Comparison of ENCODE assay signal across 10 mouse cellular contexts in genomic region chr3:99885187-99885811, GRCm38 (mm10). TPM values are rescaled to one million over a fixed set of nuclear protein-coding genes. Genes with fewer than 3 reads are reported as not detected.
A peak's percentile ranks its signal among the peaks of the same experiment; 100 is the strongest.
DNase-seq lines count a peak whose midpoint lies in the region; ATAC-seq lines count a peak whose summit lies in the region.
"Had no signal": no experiment of that assay in that cellular context is flagged by ENCODE, and none has a peak within 500 bp of the region (broad histone marks: within the 10 kb centered on the region; RNA-seq: fewer than 3 reads in every experiment).

TSS of gene Spag17 (plus strand) at chr3:99885406.

- no peak within 1 kb of the TSS for H3K9ac ChIP-seq in forebrain, embryonic 16.5 days (replicated peaks; ENCODE audit: low read depth, low read length)
- H3K9ac ChIP-seq in forebrain, embryonic 15.5 days (replicated peaks) = no peak within 1 kb of the TSS
- H3K9ac ChIP-seq in heart, embryonic 15.5 days = no peak within 1 kb of the TSS
- H3K9ac ChIP-seq: neural tube, embryonic 12.5 days had no signal

- no peaks in the 10 kb centered on the region for H3K4me1 ChIP-seq in forebrain, embryonic 16.5 days (replicated peaks; ENCODE audit: control insufficient read depth, insufficient read depth, low read length)
- peaks cover 4% of the 10 kb centered on the region; the same call in 1 of the 2 replicates for H3K4me1 ChIP-seq in forebrain, embryonic 15.5 days
- peaks cover 7% of the 10 kb centered on the region for H3K4me1 ChIP-seq in heart, embryonic 15.5 days (replicated peaks)
- H3K4me1 ChIP-seq: neural tube, embryonic 12.5 days had no signal

- no peak within 1 kb of the TSS for H3K27ac ChIP-seq in forebrain, embryonic 16.5 days (ENCODE audit: low read length)
- H3K27ac ChIP-seq in forebrain, embryonic 15.5 days (replicated peaks) = no peak within 1 kb of the TSS
- H3K27ac ChIP-seq in heart, embryonic 15.5 days = no peak within 1 kb of the TSS
- H3K27ac ChIP-seq: neural tube, embryonic 12.5 days had no signal

- 45% methylated on average over 16 of the region's 16 CpGs for WGBS in forebrain, embryonic 16.5 days
- WGBS in forebrain, embryonic 15.5 days = 38% methylated on average over 16 of the region's 16 CpGs
- 25% methylated on average over 16 of the region's 16 CpGs for WGBS in heart, embryonic 15.5 days

- peak; percentile 5 for DNase-seq in brain, adult 2 months (ENCODE audit: low read depth, low spot score)
- peak; percentile 13 to 40 for DNase-seq in kidney, postnatal 36 days
- no peak for DNase-seq in thymus, postnatal 25 days

- H3K4me3 ChIP-seq in forebrain, embryonic 16.5 days (replicated peaks; ENCODE audit: low read length) = no peak within 1 kb of the TSS
- H3K4me3 ChIP-seq in forebrain, embryonic 15.5 days = no peak within 1 kb of the TSS
- H3K4me3 ChIP-seq in heart, embryonic 15.5 days = no peak within 1 kb of the TSS
- H3K4me3 ChIP-seq: neural tube, embryonic 12.5 days had no signal

- H3K4me2 ChIP-seq in forebrain, embryonic 16.5 days (ENCODE audit: low read length) = no peak within 1 kb of the TSS
- H3K4me2 ChIP-seq in forebrain, embryonic 15.5 days (replicated peaks) = no peak within 1 kb of the TSS
- H3K4me2 ChIP-seq in heart, embryonic 15.5 days = peak within 1 kb of the TSS; percentile 41
- H3K4me2 ChIP-seq: neural tube, embryonic 12.5 days had no signal

- ATAC-seq in forebrain, embryonic 16.5 days = peak; percentile 31; the same call in 1 of the 2 replicates
- ATAC-seq in forebrain, embryonic 15.5 days (replicated peaks) = no peak
- peak; percentile 74; the same call in 1 of the 2 replicates for ATAC-seq in heart, embryonic 15.5 days (replicated peaks; ENCODE audit: insufficient number of reproducible peaks, insufficient read depth, low FRiP score, low read depth)
- peak; percentile 52; the same call in 1 of the 2 replicates for ATAC-seq in megakaryocyte-erythroid progenitor cell, adult 5-6 weeks (replicated peaks; ENCODE audit: low FRiP score, low TSS enrichment, poor library complexity, severe bottlenecking)
- no peak for ATAC-seq in megakaryocyte, adult 5-6 weeks (ENCODE audit: poor library complexity, severe bottlenecking)

- no peaks in the 10 kb centered on the region for H3K27me3 ChIP-seq in forebrain, embryonic 16.5 days (replicated peaks; ENCODE audit: control insufficient read depth, insufficient read depth, low read length)
- H3K27me3 ChIP-seq in forebrain, embryonic 15.5 days = no peaks in the 10 kb centered on the region
- H3K27me3 ChIP-seq in heart, embryonic 15.5 days = no peaks in the 10 kb centered on the region
- H3K27me3 ChIP-seq: CH12.LX; neural tube, embryonic 12.5 days had no signal

- H3K36me3 ChIP-seq in forebrain, embryonic 16.5 days (ENCODE audit: control insufficient read depth, insufficient read depth) = no peaks in the 10 kb centered on the region
- H3K36me3 ChIP-seq in forebrain, embryonic 15.5 days = no peaks in the 10 kb centered on the region
- no peaks in the 10 kb centered on the region for H3K36me3 ChIP-seq in heart, embryonic 15.5 days
- H3K36me3 ChIP-seq: neural tube, embryonic 12.5 days had no signal

- H3K9me3 ChIP-seq in forebrain, embryonic 16.5 days (ENCODE audit: control insufficient read depth, low read length) = no peaks in the 10 kb centered on the region
- H3K9me3 ChIP-seq in forebrain, embryonic 15.5 days = no peaks in the 10 kb centered on the region
- H3K9me3 ChIP-seq in heart, embryonic 15.5 days (replicated peaks) = no peaks in the 10 kb centered on the region
- H3K9me3 ChIP-seq: neural tube, embryonic 12.5 days had no signal

RNA-seq across cellular contexts. Expression of gene Spag17, which starts in this region (rescaled TPM):
- 0.22 and 0.81 TPM in 2 replicates for polyA plus RNA-seq in forebrain, embryonic 16.5 days (2015; fragmentation: Nextera tagmentation; extraction: Ambion mirVana)
- polyA plus RNA-seq in forebrain, embryonic 15.5 days (2015; fragmentation: Nextera tagmentation; extraction: Ambion mirVana) = 0.47 and 0.57 TPM in 2 replicates
- 0.14 and 0.40 TPM in 2 replicates for polyA plus RNA-seq in heart, embryonic 15.5 days (2015; fragmentation: Nextera tagmentation; extraction: Ambion mirVana)
- not detected in 2 replicates for total RNA-seq in megakaryocyte-erythroid progenitor cell, adult 5-6 weeks (2014; fragmentation: Nextera tagmentation)
- total RNA-seq in megakaryocyte-erythroid progenitor cell, adult 5-6 weeks (2017) = not detected in 2 replicates
- not detected in 2 replicates for total RNA-seq in megakaryocyte, adult 5-6 weeks (2015)
- total RNA-seq in megakaryocyte, adult 5-6 weeks (2017) = not detected in 2 replicates
- total RNA-seq: CH12.LX had no signal

Comparison
In these comparisons a context has a peak if more than half of its experiments do, and no peak if none do; other contexts are left out.
1. Peak in ATAC-seq in forebrain, embryonic 16.5 days; RNA of the gene not detected or under 1 TPM.
2. Peak in ATAC-seq and H3K4me2 ChIP-seq in heart, embryonic 15.5 days; RNA of the gene not detected or under 1 TPM.
3. Peak in ATAC-seq in megakaryocyte-erythroid progenitor cell, adult 5-6 weeks; RNA of the gene not detected or under 1 TPM.